Mouse (Mus musculus) forebrain, postnatal 0 days (tissue): Measurements from ENCODE around the gene Gpr88. TPM values are rescaled to one million over a fixed set of nuclear protein-coding genes. Genes with fewer than 3 reads are reported as not detected.
"Not testable (repeated sequence)": the region's sequence is repeated elsewhere in the genome, so short reads cannot be mapped to it uniquely, and the experiment has no call there.

ENCODE experiments used
- ATAC-seq: fragments of 200-750 bp; cut with Nextera tagmentation; 2 replicates; pipeline ENCODE4 v1.8.0; 2017; ENCODE audit warnings: mild to moderate bottlenecking, moderate library complexity
- DNase-seq: peaks from one replicate; pipeline ENCODE4 v3.0.0-alpha.2; 2015
- H3K27ac ChIP-seq: fragments of 300-500 bp; sonication (generic); 2 replicates; pipeline ENCODE4 v1.5.1; 2014; ENCODE audit warnings: low read depth, mild to moderate bottlenecking, antibody characterized with exemption, low read length, moderate library complexity, mixed read lengths
- H3K27me3 ChIP-seq: fragments of 300-500 bp; sonication (generic); 2 replicates; pipeline ENCODE4 v1.6.1; 2014; ENCODE audit warnings: mild to moderate bottlenecking, low read length, mixed read lengths; ENCODE audit not compliant: insufficient read depth
- H3K36me3 ChIP-seq: fragments of 300-500 bp; sonication (generic); 2 replicates; pipeline ENCODE4 v1.6.1; 2014; ENCODE audit warnings: mild to moderate bottlenecking, moderate library complexity; ENCODE audit not compliant: insufficient read depth
- H3K4me1 ChIP-seq: fragments of 300-500 bp; sonication (generic); 2 replicates; pipeline ENCODE4 v1.6.1; 2014; ENCODE audit warnings: antibody characterized with exemption; ENCODE audit not compliant: insufficient read depth
- H3K4me2 ChIP-seq: fragments of 300-500 bp; sonication (generic); 2 replicates; pipeline ENCODE4 v1.6.1; 2014; ENCODE audit warnings: low read depth, mild to moderate bottlenecking, moderate library complexity
- H3K4me3 ChIP-seq: fragments of 300-500 bp; sonication (generic); 2 replicates; pipeline ENCODE4 v1.5.1; 2014; ENCODE audit warnings: low read depth, low read length, mixed read lengths
- H3K9ac ChIP-seq: fragments of 300-500 bp; sonication (generic); 2 replicates; pipeline ENCODE4 v1.6.1; 2014; ENCODE audit warnings: mild to moderate bottlenecking
- H3K9me3 ChIP-seq: fragments of 300-500 bp; sonication (generic); 2 replicates; pipeline ENCODE4 v1.6.1; 2016; ENCODE audit warnings: low read length
- CTCF ChIP-seq: sonication (generic); IDR thresholded peaks from 2 replicates; pipeline ENCODE4 v1.5.1; 2016; ENCODE audit warnings: antibody characterized with exemption, control low read depth, low read depth
- WGBS: fragments of 180-500 bp; shearing (Covaris S2); extraction: QIAGEN DNeasy Blood & Tissue Kit; methylation state at CpG from one replicate; pipeline ENCODE4 v1.1.7; 2014; 5-methylcytosine and 5-hydroxymethylcytosine counted together
- polyA plus RNA-seq: library from polyadenylated mRNA; unstranded; fragments of >200 nt; fragmentation: Nextera tagmentation; extraction: Ambion mirVana; gene quantifications from 2 replicates; pipeline ENCODE4 v1.2.1, GENCODE M21; 2015
- total RNA-seq: library from RNA; depleted of rRNA; stranded (reverse); fragments of >200 nt; gene quantifications from 2 replicates; pipeline ENCODE4 v1.2.3, GENCODE M21; 2014

Gene Gpr88
- total and polyA plus RNA-seq, 2 experiments from 2014 or later: 20.5 to 33.6 TPM

- Histone ChIP-seq H3K4me2 (no peak overlapping the region), H3K36me3 (no peaks in the 10 kb centered on the region), H3K4me3 (no peak overlapping the region), H3K27me3 (no peaks in the 10 kb centered on the region; the same call in 1 of the 2 replicates), H3K4me1 (no peaks in the 10 kb centered on the region), H3K27ac (no peak overlapping the region), H3K9me3 (no peaks in the 10 kb centered on the region), H3K9ac (no peak overlapping the region)
- ATAC-seq (peak; percentile 73), DNase-seq (no peak)
- TF ChIP-seq CTCF: no peak
- WGBS: 47% methylated on average over 11 of the region's 11 CpGs
Measured at GRCm38 (mm10) chr3:116228360-116229245, 24.7 kb downstream of the Gpr88 start.

GRCm38 (mm10) chr3:116227383-116227782, 25.9 kb downstream of the Gpr88 start:
- Histone ChIP-seq H3K27ac (no peak overlapping the region), H3K9me3 (no peaks in the 10 kb centered on the region), H3K4me2 (no peak overlapping the region), H3K36me3 (no peaks in the 10 kb centered on the region), H3K27me3 (no peaks in the 10 kb centered on the region; the same call in 1 of the 2 replicates), H3K4me3 (no peak overlapping the region), H3K9ac (no peak overlapping the region), H3K4me1 (no peaks in the 10 kb centered on the region)
- TF ChIP-seq CTCF: no peak
- ATAC-seq (no peak), DNase-seq (no peak)
- WGBS: 67% methylated on average over 5 of the region's 5 CpGs

GRCm38 (mm10) chr3:116226915-116227314, 26.4 kb downstream of the Gpr88 start:
- no peak for TF ChIP-seq CTCF
- DNase-seq (no peak), ATAC-seq (no peak)
- Histone ChIP-seq H3K9ac (no peak overlapping the region), H3K4me3 (no peak overlapping the region), H3K4me2 (no peak overlapping the region), H3K27ac (no peak overlapping the region), H3K4me1 (no peaks in the 10 kb centered on the region), H3K27me3 (no peaks in the 10 kb centered on the region; the same call in 1 of the 2 replicates), H3K36me3 (no peaks in the 10 kb centered on the region), H3K9me3 (no peaks in the 10 kb centered on the region)
- WGBS: 92% methylated on average over 6 of the region's 6 CpGs

- no peak for TF ChIP-seq CTCF
- ATAC-seq: peak; percentile 53; the same call in 1 of the 2 replicates
Measured at GRCm38 (mm10) chr3:116222511-116223243, 30.6 kb downstream of the Gpr88 start.

GRCm38 (mm10) chr3:116221686-116222010, 31.7 kb downstream of the Gpr88 start:
- no peak for TF ChIP-seq CTCF
- no peaks in the 10 kb centered on the region for H3K36me3 ChIP-seq
- H3K27me3 ChIP-seq: no peaks in the 10 kb centered on the region
- no peak overlapping the region for H3K4me3 ChIP-seq
- no peak for ATAC-seq
- no peak overlapping the region for H3K9ac ChIP-seq
- no peak overlapping the region for H3K27ac ChIP-seq
- no peak overlapping the region for H3K4me2 ChIP-seq
- no peaks in the 10 kb centered on the region for H3K9me3 ChIP-seq
- DNase-seq: no peak
- H3K4me1 ChIP-seq: no peaks in the 10 kb centered on the region
- WGBS: 35% methylated on average over 3 of the region's 3 CpGs

More at GRCm38 (mm10) chr3:116222511-116223243, 30.6 kb downstream of the Gpr88 start:
- Histone ChIP-seq H3K4me1 (no peaks in the 10 kb centered on the region), H3K9me3 (no peaks in the 10 kb centered on the region), H3K4me3 (peak overlapping the region; percentile 16; the same call in 1 of the 2 replicates), H3K4me2 (peak overlapping the region; percentile 34), H3K27me3 (no peaks in the 10 kb centered on the region), H3K27ac (no peak overlapping the region), H3K9ac (no peak overlapping the region), H3K36me3 (no peaks in the 10 kb centered on the region)
- DNase-seq: peak; percentile 29
- 13% methylated on average over 17 of the region's 17 CpGs for WGBS

- Histone ChIP-seq H3K4me3 (no peak overlapping the region), H3K27ac (no peak overlapping the region), H3K36me3 (no peaks in the 10 kb centered on the region), H3K9ac (no peak overlapping the region), H3K27me3 (no peaks in the 10 kb centered on the region), H3K4me2 (no peak overlapping the region), H3K4me1 (no peaks in the 10 kb centered on the region), H3K9me3 (no peaks in the 10 kb centered on the region)
- WGBS: 74% methylated on average over 6 of the region's 6 CpGs
- no peak for ATAC-seq
- DNase-seq: no peak
- no peak for TF ChIP-seq CTCF
Measured at GRCm38 (mm10) chr3:116220980-116221685, 32.2 kb downstream of the Gpr88 start.

- WGBS: 63% methylated on average over 6 of the region's 6 CpGs
- H3K27me3 ChIP-seq, H3K9ac ChIP-seq, H3K9me3 ChIP-seq, H3K27ac ChIP-seq, H3K4me1 ChIP-seq, ATAC-seq, H3K36me3 ChIP-seq, H3K4me3 ChIP-seq, DNase-seq, H3K4me2 ChIP-seq: not testable (repeated sequence)
Measured at GRCm38 (mm10) chr3:116217398-116217797, 35.9 kb downstream of the Gpr88 start.
